Mouse (Mus musculus) midbrain, embryonic 15.5 days (tissue): Measurements from ENCODE around the gene Gm21976. TPM values are rescaled to one million over a fixed set of nuclear protein-coding genes. Genes with fewer than 3 reads are reported as not detected.

Experiments used
- ATAC-seq: fragments of 200-750 bp; cut with Nextera tagmentation; replicated peaks from 2 replicates; pipeline ENCODE4 v1.8.0; 2017; ENCODE audit warnings: moderate TSS enrichment
- H3K27ac ChIP-seq: fragments of 300-500 bp; sonication (generic); 2 replicates; pipeline ENCODE4 v1.5.1; 2015; ENCODE audit warnings: mild to moderate bottlenecking, inconsistent platforms
- H3K27me3 ChIP-seq: fragments of 300-500 bp; sonication (generic); replicated peaks from 2 replicates; pipeline ENCODE4 v1.6.1; 2015; ENCODE audit warnings: inconsistent platforms
- H3K36me3 ChIP-seq: fragments of 300-500 bp; sonication (generic); replicated peaks from 2 replicates; pipeline ENCODE4 v1.6.1; 2015; ENCODE audit warnings: inconsistent platforms
- H3K4me1 ChIP-seq: fragments of 300-500 bp; sonication (generic); 2 replicates; pipeline ENCODE4 v1.6.1; 2015; ENCODE audit warnings: inconsistent platforms
- H3K4me2 ChIP-seq: fragments of 300-500 bp; sonication (generic); 2 replicates; pipeline ENCODE4 v1.6.1; 2015; ENCODE audit warnings: inconsistent platforms, mild to moderate bottlenecking, moderate library complexity
- H3K4me3 ChIP-seq: fragments of 300-500 bp; sonication (generic); 2 replicates; pipeline ENCODE4 v1.5.1; 2015; ENCODE audit warnings: mild to moderate bottlenecking, inconsistent platforms
- H3K9ac ChIP-seq: fragments of 300-500 bp; sonication (generic); 2 replicates; pipeline ENCODE4 v1.6.1; 2015; ENCODE audit warnings: mild to moderate bottlenecking, inconsistent platforms
- H3K9me3 ChIP-seq: fragments of 300-500 bp; sonication (generic); 2 replicates; pipeline ENCODE4 v1.6.1; 2016; ENCODE audit warnings: inconsistent platforms
- WGBS: fragments of 180-500 bp; shearing (Covaris S2); methylation state at CpG from one replicate; pipeline ENCODE4 v1.1.7; 2015; ENCODE audit warnings: mixed read lengths; 5-methylcytosine and 5-hydroxymethylcytosine counted together
- polyA plus RNA-seq: library from polyadenylated mRNA; unstranded; fragments of >200 nt; fragmentation: Nextera tagmentation; extraction: Ambion mirVana; gene quantifications from 2 replicates; pipeline ENCODE4 v1.2.1, GENCODE M21; 2015

Gm21976 gene
- not detected in 2 replicates for polyA plus RNA-seq

- H3K4me2 ChIP-seq: no peak within 1 kb of the TSS
- no peak for ATAC-seq
- no peaks in the 10 kb centered on the region for H3K9me3 ChIP-seq
- H3K4me1 ChIP-seq: no peaks in the 10 kb centered on the region
- H3K9ac ChIP-seq: no peak within 1 kb of the TSS
- peaks cover 16% of the 10 kb centered on the region; the same call in 1 of the 2 replicates for H3K36me3 ChIP-seq
- no peak within 1 kb of the TSS for H3K27ac ChIP-seq
- H3K27me3 ChIP-seq: no peaks in the 10 kb centered on the region
- no peak within 1 kb of the TSS for H3K4me3 ChIP-seq
- WGBS: 84% methylated on average over 5 of the region's 5 CpGs
Observed at GRCm38 (mm10) chr13:98279686-98280085, at the start of gene Gm21976. Gene Gm21976, plus strand, starts transcription at chr13:98279887.

DNA sequence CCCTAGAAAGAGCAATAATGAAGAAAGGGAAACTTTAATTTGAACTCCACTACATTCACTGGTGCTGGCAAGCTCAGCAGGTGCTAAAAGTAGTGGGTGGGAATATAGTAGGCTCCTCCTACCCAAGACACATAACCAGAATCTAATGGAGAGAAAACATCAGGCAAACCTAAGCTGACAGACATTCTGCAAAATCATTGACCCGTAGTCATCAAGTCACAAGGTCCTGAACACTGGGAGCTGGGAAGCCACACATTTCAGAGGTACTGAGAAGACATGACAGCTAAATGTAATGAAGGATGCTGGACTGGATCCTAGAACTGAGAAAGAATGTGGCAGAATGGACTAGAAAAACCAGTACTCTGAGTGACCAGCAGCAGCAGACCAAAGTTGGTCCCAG, 49.2 kb upstream of the Gm21976 start:
- H3K4me2 ChIP-seq: no peak overlapping the region
- no peaks in the 10 kb centered on the region for H3K36me3 ChIP-seq
- no peaks in the 10 kb centered on the region for H3K9me3 ChIP-seq
- H3K4me1 ChIP-seq: no peaks in the 10 kb centered on the region
- WGBS: 69% methylated on average over 1 of the region's 1 CpGs
- H3K9ac ChIP-seq: no peak overlapping the region
- ATAC-seq: no peak
- H3K4me3 ChIP-seq: no peak overlapping the region
- no peak overlapping the region for H3K27ac ChIP-seq
- H3K27me3 ChIP-seq: no peaks in the 10 kb centered on the region

GRCm38 (mm10) chr13:98235451-98235850, 44.2 kb upstream of the Gm21976 start:
- no peak for ATAC-seq
- no peak overlapping the region for H3K27ac ChIP-seq
- no peak overlapping the region for H3K4me3 ChIP-seq
- H3K9me3 ChIP-seq: no peaks in the 10 kb centered on the region
- H3K36me3 ChIP-seq: no peaks in the 10 kb centered on the region
- no peaks in the 10 kb centered on the region for H3K4me1 ChIP-seq
- H3K9ac ChIP-seq: no peak overlapping the region
- no peaks in the 10 kb centered on the region for H3K27me3 ChIP-seq
- H3K4me2 ChIP-seq: no peak overlapping the region
- WGBS: 79% methylated on average over 6 of the region's 6 CpGs

GRCm38 (mm10) chr13:98239978-98240641, 39.6 kb upstream of the Gm21976 start:
- H3K4me1 ChIP-seq: no peaks in the 10 kb centered on the region
- no peaks in the 10 kb centered on the region for H3K36me3 ChIP-seq
- ATAC-seq: no peak
- H3K4me3 ChIP-seq: no peak overlapping the region
- no peak overlapping the region for H3K4me2 ChIP-seq
- no peaks in the 10 kb centered on the region for H3K27me3 ChIP-seq
- H3K27ac ChIP-seq: no peak overlapping the region
- no peaks in the 10 kb centered on the region for H3K9me3 ChIP-seq
- WGBS: 19% methylated on average over 12 of the region's 12 CpGs
- no peak overlapping the region for H3K9ac ChIP-seq

DNA sequence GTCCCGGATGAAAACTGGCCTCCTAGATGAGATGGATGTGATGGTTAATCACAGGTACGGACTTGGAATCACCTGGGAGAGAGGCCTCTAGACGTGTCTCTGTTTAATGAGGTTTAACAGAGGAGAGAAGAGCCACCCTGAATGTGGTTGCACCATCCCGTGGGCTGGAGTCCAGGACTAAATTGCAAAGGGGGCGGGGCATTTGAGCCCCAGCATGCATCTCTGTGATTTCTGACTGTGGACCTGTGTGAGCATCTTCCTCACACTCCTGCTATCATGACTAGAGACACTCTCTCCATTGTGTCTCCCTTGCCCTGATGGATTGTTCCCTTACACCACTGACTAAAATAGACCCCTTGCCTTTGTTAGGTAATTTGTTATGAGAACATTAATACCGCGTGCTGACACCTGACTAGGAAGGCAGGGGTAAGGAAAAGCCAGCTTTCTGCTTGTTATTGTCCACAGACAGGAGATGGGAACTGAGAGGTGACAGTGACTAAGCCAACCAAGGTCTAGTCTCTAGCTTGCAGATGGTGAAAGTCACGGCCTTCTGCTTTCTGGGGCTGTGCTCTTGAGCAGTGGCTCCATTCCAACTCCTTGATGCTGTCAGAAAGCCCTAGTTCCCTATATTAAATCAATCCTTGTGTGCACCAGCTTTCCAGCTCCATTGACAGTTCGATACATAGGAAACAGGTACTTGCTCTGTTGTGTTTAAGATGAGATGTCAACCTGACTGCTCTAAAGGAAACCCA, 38.0 kb upstream of the Gm21976 start:
- H3K9me3 ChIP-seq: no peaks in the 10 kb centered on the region
- H3K9ac ChIP-seq: no peak overlapping the region
- no peaks in the 10 kb centered on the region for H3K36me3 ChIP-seq
- H3K4me3 ChIP-seq: no peak overlapping the region
- no peaks in the 10 kb centered on the region for H3K4me1 ChIP-seq
- no peak for ATAC-seq
- 74% methylated on average over 9 of the region's 9 CpGs for WGBS
- H3K4me2 ChIP-seq: no peak overlapping the region
- H3K27me3 ChIP-seq: no peaks in the 10 kb centered on the region
- H3K27ac ChIP-seq: no peak overlapping the region

DNA sequence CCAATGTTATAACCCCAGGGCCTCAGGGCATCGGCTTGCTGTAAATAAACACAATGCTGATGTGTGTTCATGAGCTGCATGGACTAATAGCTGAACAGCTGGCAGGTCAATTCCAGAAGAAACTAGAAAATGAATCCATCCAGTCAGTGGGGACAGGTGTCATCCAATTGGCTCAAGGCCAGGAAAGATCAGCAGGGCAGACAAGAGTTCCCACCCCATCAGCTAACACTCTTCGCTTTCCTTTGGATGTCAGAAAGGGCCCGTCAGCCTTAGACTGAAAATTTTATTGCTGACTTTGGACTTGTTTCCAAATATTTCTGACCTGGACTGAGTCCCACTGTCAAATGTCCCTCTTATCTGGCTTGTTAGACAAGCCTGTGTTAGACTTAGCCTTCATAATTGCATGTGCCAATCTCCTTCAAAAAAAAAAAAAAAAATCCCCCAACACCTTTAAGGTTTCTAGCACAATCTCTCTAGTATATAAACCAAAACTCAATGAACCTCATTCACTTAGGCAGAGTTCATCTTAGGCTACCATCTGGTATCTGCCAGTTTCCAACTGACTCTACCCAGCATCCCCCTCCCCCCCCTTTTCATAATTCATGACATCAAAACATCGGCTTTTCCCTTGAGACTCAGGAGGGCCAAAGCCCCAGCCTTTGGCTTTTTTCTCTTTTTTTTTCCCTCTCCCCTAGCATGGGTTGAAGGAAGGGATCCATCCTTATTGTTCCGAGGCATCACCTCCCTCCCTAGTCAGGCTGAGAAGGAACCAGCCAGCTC, 34.9 kb upstream of the Gm21976 start:
- no peak for ATAC-seq

DNA sequence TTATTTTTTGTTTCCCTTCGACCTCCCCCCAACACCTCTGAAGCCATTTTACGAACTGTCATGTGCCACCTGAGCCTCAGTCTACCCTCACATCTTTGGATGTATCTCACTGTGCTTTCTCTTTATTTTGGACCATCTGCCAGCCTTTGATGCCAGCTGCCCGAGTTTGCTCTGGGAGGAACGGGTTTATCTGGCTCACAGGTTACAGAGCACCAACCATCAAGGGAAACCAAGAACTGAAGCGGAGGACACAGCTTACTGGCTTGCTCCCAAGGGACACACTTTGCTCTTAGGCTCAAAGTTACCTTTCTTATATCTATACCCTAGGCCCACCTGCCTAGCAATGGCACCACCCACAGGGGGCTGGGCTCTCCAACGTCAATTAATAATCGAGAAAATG, 34.3 kb upstream of the Gm21976 start:
- Histone ChIP-seq H3K4me1 (no peaks in the 10 kb centered on the region), H3K4me2 (no peak overlapping the region), H3K36me3 (peaks cover 18% of the 10 kb centered on the region; the same call in 1 of the 2 replicates), H3K27ac (no peak overlapping the region), H3K27me3 (no peaks in the 10 kb centered on the region), H3K9me3 (no peaks in the 10 kb centered on the region), H3K4me3 (no peak overlapping the region), H3K9ac (no peak overlapping the region)
- no peak for ATAC-seq
- 68% methylated on average over 7 of the region's 7 CpGs for WGBS

More for the DNA sequence above, 34.9 kb upstream of the Gm21976 start:
- no peaks in the 10 kb centered on the region for H3K4me1 ChIP-seq
- H3K9ac ChIP-seq: no peak overlapping the region
- 56% methylated on average over 5 of the region's 5 CpGs for WGBS
- H3K27me3 ChIP-seq: no peaks in the 10 kb centered on the region
- no peak overlapping the region for H3K27ac ChIP-seq
- peaks cover 12% of the 10 kb centered on the region; the same call in 1 of the 2 replicates for H3K36me3 ChIP-seq
- H3K4me3 ChIP-seq: no peak overlapping the region
- H3K9me3 ChIP-seq: no peaks in the 10 kb centered on the region
- H3K4me2 ChIP-seq: no peak overlapping the region

GRCm38 (mm10) chr13:98249594-98249993, 30.1 kb upstream of the Gm21976 start:
- peaks cover 42% of the 10 kb centered on the region for H3K36me3 ChIP-seq
- H3K4me1 ChIP-seq: no peaks in the 10 kb centered on the region
- no peak overlapping the region for H3K4me3 ChIP-seq
- H3K9me3 ChIP-seq: no peaks in the 10 kb centered on the region
- WGBS: 96% methylated on average over 10 of the region's 10 CpGs
- no peaks in the 10 kb centered on the region for H3K27me3 ChIP-seq
- ATAC-seq: no peak
- H3K9ac ChIP-seq: no peak overlapping the region
- H3K27ac ChIP-seq: no peak overlapping the region
- H3K4me2 ChIP-seq: no peak overlapping the region

DNA sequence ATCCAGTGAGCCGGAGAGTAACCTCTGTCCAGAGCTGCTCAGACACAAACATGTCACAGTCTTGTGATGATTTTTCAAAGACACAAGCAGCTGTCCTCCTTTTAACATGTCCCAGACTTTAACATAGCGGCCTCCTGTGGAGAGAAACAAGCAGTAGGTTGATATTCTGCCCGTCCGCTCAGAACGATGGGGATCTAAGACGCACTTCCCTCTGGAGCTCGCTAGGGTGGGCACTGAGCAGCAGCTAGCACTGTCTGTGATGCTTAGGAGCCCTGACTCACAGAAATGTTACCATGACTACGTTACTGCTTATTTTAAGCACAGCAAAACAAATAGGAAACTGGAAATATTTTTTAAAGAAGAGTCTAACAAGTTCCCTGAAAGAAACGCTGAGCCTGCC, 24.8 kb upstream of the Gm21976 start:
- 76% methylated on average over 9 of the region's 9 CpGs for WGBS
- Histone ChIP-seq H3K4me3 (no peak overlapping the region), H3K27me3 (no peaks in the 10 kb centered on the region), H3K36me3 (peaks cover 45% of the 10 kb centered on the region), H3K4me1 (no peaks in the 10 kb centered on the region), H3K9ac (no peak overlapping the region), H3K4me2 (no peak overlapping the region), H3K9me3 (no peaks in the 10 kb centered on the region), H3K27ac (no peak overlapping the region)
- no peak for ATAC-seq

- H3K4me3 ChIP-seq: peak within 1 kb of the TSS; percentile 88
- peaks cover 7% of the 10 kb centered on the region for H3K36me3 ChIP-seq
- no peaks in the 10 kb centered on the region for H3K9me3 ChIP-seq
- H3K4me2 ChIP-seq: peak within 1 kb of the TSS; percentile 94
- H3K27me3 ChIP-seq: no peaks in the 10 kb centered on the region
- under 1% methylated on average over 71 of the region's 71 CpGs for WGBS
- H3K4me1 ChIP-seq: peaks cover 23% of the 10 kb centered on the region
- peak within 1 kb of the TSS; percentile 87 for H3K9ac ChIP-seq
- H3K27ac ChIP-seq: peak within 1 kb of the TSS; percentile 94
- ATAC-seq: peak; percentile 99
Observed at GRCm38 (mm10) chr13:98262636-98263457, 16.8 kb upstream of the Gm21976 start, which contains the start of the genes Utp15 and Ankra2. Gene Utp15, minus strand, starts transcription at chr13:98263041. Gene Ankra2, plus strand, starts transcription at chr13:98263074.

DNA sequence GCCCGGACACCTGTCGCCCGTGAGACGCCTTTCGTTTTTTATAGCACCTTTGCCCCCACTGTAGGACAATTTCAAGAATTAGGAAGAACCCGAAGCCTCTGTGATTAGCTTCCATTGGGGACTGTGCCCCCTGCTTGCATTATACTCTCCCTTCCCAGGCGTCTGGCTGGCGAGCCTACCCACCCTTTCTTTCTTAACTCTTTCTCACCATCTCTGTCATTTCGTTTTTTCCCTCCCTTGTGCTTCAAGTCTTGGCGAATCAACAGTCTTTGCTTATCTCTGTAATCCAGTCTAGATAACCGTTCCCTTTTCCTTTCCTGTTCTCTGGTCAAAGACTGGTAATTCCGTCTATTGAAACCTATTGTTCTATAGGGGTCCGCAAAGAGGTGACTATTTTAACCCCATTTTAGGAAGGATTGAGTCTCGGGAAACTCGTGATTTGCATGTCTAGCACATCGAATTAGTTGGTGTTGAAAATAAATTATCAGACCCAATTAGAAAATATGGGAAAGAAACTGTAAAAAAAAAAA, 16.2 kb upstream of the Gm21976 start:
- WGBS: under 1% methylated on average over 16 of the region's 16 CpGs
- no peaks in the 10 kb centered on the region for H3K27me3 ChIP-seq

More for the DNA sequence above, 16.2 kb upstream of the Gm21976 start:
- Histone ChIP-seq H3K4me2 (peak overlapping the region; percentile 64), H3K9ac (peak overlapping the region; percentile 87), H3K4me3 (peak overlapping the region; percentile 88), H3K9me3 (no peaks in the 10 kb centered on the region), H3K4me1 (peaks cover 23% of the 10 kb centered on the region), H3K27ac (peak overlapping the region; percentile 94), H3K36me3 (peaks cover 10% of the 10 kb centered on the region; the same call in 1 of the 2 replicates)
- ATAC-seq: peak; percentile 61; the same call in 1 of the 2 replicates
